Mouse (Mus musculus): Measurements from ENCODE around the gene Olfr299. TPM values are rescaled to one million over a fixed set of nuclear protein-coding genes. Genes with fewer than 3 reads are reported as not detected.

Gene Olfr299
- not detected in 2 replicates for polyA plus RNA-seq (2016; fragmentation: Nextera tagmentation; extraction: Ambion mirVana)

DNA sequence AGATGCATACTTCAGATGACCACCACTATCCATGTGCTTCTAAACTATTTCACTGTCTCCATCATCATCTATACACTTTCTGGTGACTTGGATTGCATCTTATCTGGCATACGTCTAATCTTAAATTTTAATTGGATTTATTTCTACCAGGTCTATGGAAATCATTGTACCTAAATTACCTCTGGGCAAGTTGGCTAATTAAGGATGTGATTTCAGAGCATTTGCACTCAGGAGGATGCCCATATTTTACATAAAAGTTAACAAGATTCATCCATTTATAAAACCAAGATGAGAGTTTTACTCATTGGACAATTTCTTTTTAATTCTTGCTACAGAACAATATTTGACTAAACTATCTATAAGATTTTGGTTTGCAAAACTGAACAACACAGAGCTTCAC, at the start of gene Olfr299:
TSS of gene Olfr299 (plus strand) at position 301 of the 400 bp plus-strand sequence.
- no peaks in the 10 kb centered on the region for H3K9me3 ChIP-seq
- H3K4me3 ChIP-seq: no peak within 1 kb of the TSS
- DNase-seq (ENCODE audit: low spot score): no peak
- H3K36me3 ChIP-seq: no peaks in the 10 kb centered on the region
- H3K4me1 ChIP-seq (replicated peaks): no peaks in the 10 kb centered on the region
- no peak within 1 kb of the TSS for H3K27ac ChIP-seq
- WGBS: 91% methylated on average over 1 of the region's 1 CpGs
- H3K27me3 ChIP-seq (ENCODE audit: insufficient read depth, poor library complexity, severe bottlenecking): no peaks in the 10 kb centered on the region

DNA sequence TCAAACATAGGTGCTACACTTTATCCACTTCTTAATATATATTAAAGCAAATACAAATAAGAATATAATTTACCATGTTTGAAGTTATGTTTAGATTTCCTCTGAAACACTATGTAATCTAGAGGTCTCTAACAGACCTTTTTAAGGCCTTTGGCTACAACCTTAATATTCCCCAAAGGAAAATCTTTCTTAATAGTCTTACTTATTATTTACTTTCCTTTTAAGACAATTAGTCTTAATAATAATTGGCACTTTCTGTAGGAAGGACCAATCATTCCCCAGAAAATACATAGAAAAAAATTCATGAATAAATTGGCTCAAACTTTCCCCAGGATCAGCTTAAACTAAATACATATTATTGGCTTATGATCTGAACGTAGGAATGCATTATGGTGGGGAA, 32.7 kb downstream of the Olfr299 start, which contains the start of gene Olfr298:
TSS of gene Olfr298 (minus strand) at position 101 of the 400 bp plus-strand sequence.
- Histone ChIP-seq H3K9me3 (no peaks in the 10 kb centered on the region), H3K27me3 (ENCODE audit: insufficient read depth, poor library complexity, severe bottlenecking) (no peaks in the 10 kb centered on the region), H3K4me1 (replicated peaks) (no peaks in the 10 kb centered on the region), H3K36me3 (no peaks in the 10 kb centered on the region), H3K27ac (no peak within 1 kb of the TSS), H3K4me3 (no peak within 1 kb of the TSS)
- WGBS: 84% methylated on average over 1 of the region's 1 CpGs
- no peak for DNase-seq (ENCODE audit: low spot score)

Other genes starting within 250 kb of the Olfr299 start
- gene Vmn2r76, start 213.6 kb upstream of the Olfr299 start, polyA plus RNA-seq (2016; fragmentation: Nextera tagmentation; extraction: Ambion mirVana): not detected in 2 replicates
- gene Olfr310, start 182.7 kb upstream of the Olfr299 start, polyA plus RNA-seq (2016; fragmentation: Nextera tagmentation; extraction: Ambion mirVana): not detected in 2 replicates
- not detected in 2 replicates for gene Olfr309, start 146.2 kb upstream of the Olfr299 start, polyA plus RNA-seq (2016; fragmentation: Nextera tagmentation; extraction: Ambion mirVana)
- gene Olfr308, start 134.3 kb upstream of the Olfr299 start, polyA plus RNA-seq (2016; fragmentation: Nextera tagmentation; extraction: Ambion mirVana): not detected in 2 replicates
- gene Olfr307, start 122.3 kb upstream of the Olfr299 start, polyA plus RNA-seq (2016; fragmentation: Nextera tagmentation; extraction: Ambion mirVana): not detected in 2 replicates
- gene Olfr305, start 93.0 kb upstream of the Olfr299 start, polyA plus RNA-seq (2016; fragmentation: Nextera tagmentation; extraction: Ambion mirVana): not detected in 2 replicates
- not detected in 2 replicates for gene Olfr304, start 73.3 kb upstream of the Olfr299 start, polyA plus RNA-seq (2016; fragmentation: Nextera tagmentation; extraction: Ambion mirVana)
- not detected in 2 replicates for gene Olfr303, start 62.1 kb upstream of the Olfr299 start, polyA plus RNA-seq (2016; fragmentation: Nextera tagmentation; extraction: Ambion mirVana)
- gene Olfr301, start 56.1 kb upstream of the Olfr299 start, polyA plus RNA-seq (2016; fragmentation: Nextera tagmentation; extraction: Ambion mirVana): not detected in 2 replicates
- gene Olfr298, start 32.6 kb downstream of the Olfr299 start, polyA plus RNA-seq (2016; fragmentation: Nextera tagmentation; extraction: Ambion mirVana): not detected in 2 replicates
- gene Olfr297, start 60.0 kb downstream of the Olfr299 start, polyA plus RNA-seq (2016; fragmentation: Nextera tagmentation; extraction: Ambion mirVana): not detected in 2 replicates
- gene Olfr295, start 123.9 kb downstream of the Olfr299 start, polyA plus RNA-seq (2016; fragmentation: Nextera tagmentation; extraction: Ambion mirVana): not detected in 2 replicates
- gene Olfr294, start 156.7 kb downstream of the Olfr299 start, polyA plus RNA-seq (2016; fragmentation: Nextera tagmentation; extraction: Ambion mirVana): not detected in 2 replicates
- not detected in 2 replicates for gene Olfr293, start 189.1 kb downstream of the Olfr299 start, polyA plus RNA-seq (2016; fragmentation: Nextera tagmentation; extraction: Ambion mirVana)
- not detected in 2 replicates for gene Olfr292, start 228.4 kb downstream of the Olfr299 start, polyA plus RNA-seq (2016; fragmentation: Nextera tagmentation; extraction: Ambion mirVana)

Measured in hindbrain, embryonic 10.5 days (tissue).